Mouse (Mus musculus): Measurements from ENCODE around the gene Rps21. TPM values are rescaled to one million over a fixed set of nuclear protein-coding genes. Genes with fewer than 3 reads are reported as not detected.

The Rps21 gene
- total RNA-seq, 2 experiments from 2014 or later, result 648 to 660 TPM

GRCm38 (mm10) chr2:180276385-180276784 lies 19.2 kb downstream of the Rps21 start:
- no peak for DNase-seq (ENCODE audit: low spot score in 2 of 2)
- intact Hi-C loops (cut with DNase I), result loop anchor here (10.0 kb wide), 1 partner anchor 498 kb away; the partner anchor contains the start of gene Bhlhe23

DNA sequence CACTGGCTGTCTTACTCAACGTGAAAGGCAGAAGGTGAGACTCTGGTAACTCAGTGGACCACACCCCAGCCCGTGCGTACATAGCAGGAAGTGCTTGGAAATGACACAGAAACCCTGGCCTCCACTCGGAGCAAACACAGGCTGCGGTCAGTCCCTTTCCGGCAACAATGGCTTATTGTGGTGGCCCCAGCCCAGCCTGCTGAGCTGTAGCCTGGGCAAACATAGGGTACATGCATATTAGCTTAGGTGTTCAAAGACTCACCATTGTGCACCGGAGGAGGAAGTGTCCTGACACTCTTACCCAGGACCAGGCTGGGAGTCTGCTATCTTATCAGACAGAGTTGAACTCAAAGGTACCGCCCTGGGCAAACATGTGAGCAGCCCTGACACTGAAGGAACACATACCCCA lies 19.7 kb downstream of the Rps21 start:
- intact Hi-C loops (cut with DNase I), result loop anchor here (10.0 kb wide), 1 partner anchor 498 kb away; the partner anchor contains the start of gene Bhlhe23
- DNase-seq (ENCODE audit: low spot score in 2 of 2), result no peak

DNA sequence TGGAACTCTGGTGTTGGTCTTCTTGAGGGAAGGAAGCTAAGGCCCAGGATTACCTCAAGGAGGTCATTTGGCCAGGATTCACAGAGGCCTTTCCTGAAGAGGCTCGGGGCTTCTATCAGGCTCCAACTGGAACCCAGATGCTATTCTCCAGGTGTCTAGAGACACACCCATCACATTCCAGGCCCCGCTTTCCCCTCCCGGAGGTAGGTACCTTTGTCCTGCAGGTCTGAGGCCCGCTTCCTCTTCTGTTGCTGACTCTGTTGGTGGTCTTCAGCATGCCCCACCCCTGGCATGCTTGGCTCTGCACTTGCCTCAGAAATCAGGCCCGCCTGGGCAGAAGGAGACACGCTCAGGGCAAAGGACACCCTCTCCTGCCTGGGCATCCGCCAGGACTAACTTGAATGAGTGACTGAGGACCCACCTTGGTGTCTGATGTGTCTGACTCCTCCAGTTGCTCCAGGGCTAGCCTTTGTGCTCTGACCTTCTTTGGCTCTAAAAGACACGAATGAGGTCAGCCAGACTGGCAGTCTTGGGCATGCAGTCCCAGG lies 20.7 kb downstream of the Rps21 start:
- intact Hi-C loops (cut with DNase I), result loop anchor here (10.0 kb wide), 1 partner anchor 497 kb away; the partner anchor contains the start of gene Bhlhe23

DNA sequence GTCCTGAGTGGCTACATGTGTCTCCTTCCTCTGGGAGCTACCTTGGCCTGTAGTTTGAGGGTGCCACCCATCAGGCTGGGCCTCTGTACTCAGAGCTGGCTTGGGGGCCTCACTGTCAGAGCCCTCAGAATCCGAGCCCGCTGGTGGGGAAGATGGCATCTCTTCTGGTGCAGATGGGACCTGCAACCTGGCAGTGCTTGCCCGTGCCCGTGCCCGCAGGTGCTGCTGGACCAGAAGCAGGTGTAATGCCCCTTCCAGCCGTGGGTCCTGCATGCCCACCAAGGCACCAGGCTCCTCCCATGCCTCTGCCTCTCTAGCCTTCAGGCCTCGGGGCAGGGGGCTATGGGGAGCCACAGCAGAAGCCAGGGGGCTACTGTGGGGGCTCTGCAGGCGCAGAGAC lies 22.1 kb downstream of the Rps21 start:
- no peak for DNase-seq (ENCODE audit: low spot score in 2 of 2)
- intact Hi-C loops (cut with DNase I), result loop anchor here (10.0 kb wide), 1 partner anchor 495 kb away; the partner anchor contains the start of gene Bhlhe23

More for the DNA sequence above, 20.7 kb downstream of the Rps21 start:
- no peak for DNase-seq (ENCODE audit: low spot score in 2 of 2)

- intact Hi-C loops (cut with DNase I), result no loop called here
Measured at GRCm38 (mm10) chr2:180288966-180289365, 31.8 kb downstream of the Rps21 start.

GRCm38 (mm10) chr2:180289440-180290108 lies 32.4 kb downstream of the Rps21 start, which contains the start of gene Rbbp8nl:
Gene Rbbp8nl, minus strand, starts transcription at chr2:180289879.
- intact Hi-C loops (cut with DNase I), result no loop called here
- no peak for DNase-seq (ENCODE audit: low spot score in 2 of 2)

More at GRCm38 (mm10) chr2:180288966-180289365, 31.8 kb downstream of the Rps21 start:
- no peak for DNase-seq (ENCODE audit: low spot score in 2 of 2)

DNA sequence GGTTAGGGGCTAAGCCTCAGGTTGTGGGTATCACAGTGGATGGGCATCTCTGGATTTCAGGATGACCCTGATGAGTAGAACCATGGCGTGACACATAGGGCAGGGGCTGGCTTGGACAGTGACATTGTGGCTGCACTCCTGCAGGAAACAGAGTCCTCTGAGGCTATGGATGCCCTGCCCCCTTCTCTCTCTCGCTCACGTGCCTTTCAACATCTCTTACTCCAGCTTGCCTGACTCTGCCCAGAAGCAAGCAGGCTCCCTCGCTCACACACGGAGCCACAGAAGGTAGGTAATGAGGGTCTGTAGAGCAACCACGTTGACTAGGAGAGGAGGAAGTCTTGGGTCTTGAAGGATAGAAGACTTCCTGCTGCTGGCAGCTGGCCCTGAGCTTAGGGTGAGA lies 33.3 kb downstream of the Rps21 start:
- intact Hi-C loops (cut with DNase I), result no loop called here
- DNase-seq (ENCODE audit: low spot score in 2 of 2), result no peak

- DNase-seq (ENCODE audit: low spot score in 2 of 2), result no peak
- intact Hi-C loops (cut with DNase I), result no loop called here
Measured at GRCm38 (mm10) chr2:180291566-180291965, 34.4 kb downstream of the Rps21 start.

DNA sequence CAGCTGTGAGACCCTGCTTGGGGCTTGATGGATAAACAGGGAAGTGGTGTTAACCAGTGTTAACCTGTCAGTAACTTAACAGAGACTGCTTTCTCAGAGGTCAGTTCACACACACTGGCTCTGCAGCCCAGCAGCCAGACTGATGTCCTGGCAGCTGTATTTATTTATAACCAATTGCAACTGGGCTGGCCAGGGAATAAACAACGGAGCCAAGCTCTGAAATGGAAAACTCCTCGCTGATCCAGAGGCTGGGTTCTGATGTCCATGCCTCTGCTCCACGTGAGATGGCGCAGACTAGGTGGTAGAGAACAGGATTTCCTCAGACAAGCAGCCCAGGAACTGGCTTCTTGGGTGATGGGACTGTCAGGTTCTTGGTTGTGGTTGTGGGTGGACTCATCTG lies 34.8 kb downstream of the Rps21 start:
- no peak for DNase-seq (ENCODE audit: low spot score in 2 of 2)
- intact Hi-C loops (cut with DNase I), result no loop called here

GRCm38 (mm10) chr2:180292906-180293305 lies 35.7 kb downstream of the Rps21 start:
- intact Hi-C loops (cut with DNase I), result no loop called here
- no peak for DNase-seq (ENCODE audit: low spot score in 2 of 2)

DNA sequence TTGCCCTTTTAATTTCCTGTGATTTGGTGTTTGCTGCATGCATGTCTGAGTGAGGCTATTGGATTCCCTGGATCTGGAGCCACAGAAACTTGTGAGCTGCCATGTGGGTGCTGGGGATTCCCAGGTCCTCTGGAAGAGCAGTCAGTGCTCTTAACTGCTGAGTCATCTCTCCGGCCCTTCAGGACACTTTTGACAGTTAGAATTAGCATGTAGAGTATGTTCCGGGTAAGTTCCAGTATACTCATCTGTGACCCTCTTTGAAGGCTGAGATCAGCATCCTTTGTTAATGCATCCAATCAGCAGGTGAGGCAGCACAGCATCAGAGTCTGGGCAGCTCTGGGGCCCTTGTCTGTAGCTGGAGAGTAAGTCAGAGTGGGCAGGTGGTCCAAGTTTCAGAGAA lies 43.1 kb downstream of the Rps21 start:
- intact Hi-C loops (cut with DNase I), result no loop called here

GRCm38 (mm10) chr2:180300771-180301170 lies 43.6 kb downstream of the Rps21 start:
- no peak for DNase-seq (ENCODE audit: low spot score in 2 of 2)
- intact Hi-C loops (cut with DNase I), result no loop called here

More for the DNA sequence above, 43.1 kb downstream of the Rps21 start:
- DNase-seq (ENCODE audit: low spot score in 2 of 2), result no peak

- DNase-seq (ENCODE audit: low spot score in 2 of 2), result no peak
- intact Hi-C loops (cut with DNase I), result no loop called here
Measured at GRCm38 (mm10) chr2:180302201-180302600, 45.0 kb downstream of the Rps21 start.

- intact Hi-C loops (cut with DNase I), result no loop called here
- DNase-seq (ENCODE audit: low spot score in 2 of 2), result no peak
Measured at GRCm38 (mm10) chr2:180303468-180303867, 46.3 kb downstream of the Rps21 start.

DNA sequence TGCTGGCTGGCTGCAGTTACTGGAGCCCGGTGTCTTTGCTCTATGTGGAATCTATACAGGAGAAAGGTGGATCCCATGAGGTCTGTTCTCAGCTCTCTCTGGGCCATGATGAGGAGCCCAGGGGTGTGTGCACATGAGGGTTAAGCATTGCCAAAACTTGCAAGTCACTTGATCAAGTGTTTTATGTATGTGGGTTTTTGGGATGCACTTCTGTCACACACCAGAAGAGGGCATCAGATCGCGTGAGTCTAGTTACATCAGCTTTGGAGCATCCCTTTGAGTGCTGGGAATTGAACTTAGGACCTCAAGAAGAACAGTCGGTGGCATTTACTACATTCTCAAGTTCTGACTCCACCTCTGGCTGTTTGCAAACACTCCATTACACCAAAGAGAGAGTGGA lies 47.4 kb downstream of the Rps21 start:
- intact Hi-C loops (cut with DNase I), result no loop called here
- DNase-seq (ENCODE audit: low spot score in 2 of 2), result no peak

DNA sequence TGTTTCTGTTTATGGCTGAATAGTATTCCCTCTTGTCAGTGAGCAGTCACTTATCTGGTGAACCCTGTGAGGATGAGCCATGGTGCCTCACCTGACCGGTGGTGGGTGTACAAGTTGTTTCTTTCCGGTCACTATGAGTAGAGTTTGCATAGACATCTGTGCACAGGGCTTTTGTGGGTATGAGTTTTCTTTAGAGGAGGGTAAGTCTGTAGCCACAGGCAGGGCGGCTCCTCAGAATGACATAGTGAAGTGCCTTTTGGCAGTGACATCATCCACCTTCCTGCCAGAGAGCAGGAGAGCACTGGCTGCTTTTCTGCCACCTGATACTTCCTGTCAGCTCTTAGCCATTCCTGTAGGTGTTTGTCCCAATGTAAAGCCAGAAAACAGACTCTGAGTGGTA lies 48.3 kb downstream of the Rps21 start:
- intact Hi-C loops (cut with DNase I), result no loop called here
- no peak for DNase-seq (ENCODE audit: low spot score in 2 of 2)

DNA sequence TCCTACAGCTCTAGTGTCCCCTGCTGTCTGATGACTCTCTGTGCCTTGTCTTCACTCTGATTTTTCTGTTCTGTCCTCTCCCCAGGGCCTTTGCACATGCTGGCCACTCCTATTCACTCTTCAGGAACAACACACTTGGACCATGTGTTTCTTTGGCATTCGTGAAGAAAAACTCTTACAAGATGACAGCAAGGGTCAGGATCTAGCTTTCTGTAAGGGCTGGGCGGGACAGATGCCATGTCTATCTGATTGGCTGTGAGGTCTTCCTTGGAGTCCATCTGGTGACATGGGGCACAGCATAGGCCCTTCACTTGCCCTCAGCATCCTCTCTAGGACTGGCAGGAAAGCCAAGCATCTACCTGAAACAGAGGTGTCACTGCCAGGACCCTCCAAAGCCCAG lies 48.8 kb downstream of the Rps21 start:
- intact Hi-C loops (cut with DNase I), result no loop called here

GRCm38 (mm10) chr2:180306423-180307168 lies 49.4 kb downstream of the Rps21 start:
- intact Hi-C loops (cut with DNase I), result no loop called here
- DNase-seq (ENCODE audit: low spot score in 2 of 2), result no peak

More for the DNA sequence above, 48.8 kb downstream of the Rps21 start:
- no peak for DNase-seq (ENCODE audit: low spot score in 2 of 2)

DNA sequence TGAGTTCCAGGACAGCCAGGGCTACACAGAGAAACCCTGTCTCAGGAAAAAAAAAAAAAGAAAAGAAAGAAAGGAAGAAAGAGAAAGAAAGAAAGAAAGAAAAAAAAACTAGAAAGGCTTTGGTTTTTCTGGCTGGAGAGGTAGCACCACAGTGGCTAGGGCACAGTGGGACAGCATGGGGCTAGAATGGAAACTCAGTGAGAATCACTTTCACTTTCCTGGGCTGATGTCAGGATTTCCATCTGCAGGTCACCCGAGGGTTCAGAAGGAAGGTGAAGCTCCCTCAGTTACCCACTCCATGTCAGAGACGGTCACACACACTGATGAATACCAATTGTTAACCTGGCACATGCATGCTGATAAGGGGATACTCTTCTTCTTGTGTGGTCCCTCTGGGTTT lies 50.5 kb downstream of the Rps21 start:
- intact Hi-C loops (cut with DNase I), result no loop called here
- DNase-seq (ENCODE audit: low spot score in 2 of 2), result no peak

Measured in left cerebral cortex, postnatal 25 days (tissue).